Mouse (Mus musculus): ENCODE measurements around the gene Dact2. TPM values are rescaled to one million over a fixed set of nuclear protein-coding genes. Genes with fewer than 3 reads are reported as not detected.

The Dact2 gene
- total RNA-seq (2012; rRNA removed): 6.7 and 13.6 TPM in 2 replicates

- DNase-seq (ENCODE audit: low read depth, low spot score): no peak
- H3K4me1 ChIP-seq (ENCODE audit: control insufficient read depth in 2 of 2, insufficient read depth in 2 of 2, low read length in 2 of 2, poor library complexity in 1 of 2): peaks cover 8 to 25% of the 10 kb centered on the region in 2 experiments; a peak in 3 of 4 replicates
- no peaks in the 10 kb centered on the region for H3K36me3 ChIP-seq (ENCODE audit: control insufficient read depth, insufficient read depth, low read length, poor library complexity, severe bottlenecking)
- in situ Hi-C loops (cut with MboI; ENCODE audit: low sequenced_read_pairs in 2 of 2, unreplicated experiment in 2 of 2): no loop called here
- peak within 1 kb of the TSS; percentile 83 to 87 for H3K4me3 ChIP-seq (ENCODE audit: insufficient read depth in 1 of 2, low read depth in 1 of 2, low read length in 2 of 2, poor library complexity in 1 of 2, severe bottlenecking in 1 of 2)
- H3K27ac ChIP-seq (ENCODE audit: insufficient read depth, low read depth, low read length, poor library complexity, severe bottlenecking): no peak within 1 kb of the TSS
- H3K9ac ChIP-seq (ENCODE audit: insufficient read depth, low read depth, low read length, poor library complexity, severe bottlenecking): peak within 1 kb of the TSS; percentile 84
- no peak for TF ChIP-seq CHD2 (IDR thresholded peaks at IDR 0.05; ENCODE audit: low read depth, low read length)
- TF ChIP-seq MAFK (IDR thresholded peaks at IDR 0.05; ENCODE audit: insufficient read depth, low read depth, low read length): no peak
- TF ChIP-seq HCFC1 (IDR thresholded peaks at IDR 0.05; ENCODE audit: borderline replicate concordance, insufficient read depth, low read length): no peak
- TF ChIP-seq ZNF384 (IDR thresholded peaks at IDR 0.05; ENCODE audit: low read depth, low read length): no peak
- TF ChIP-seq ZC3H11A (IDR thresholded peaks at IDR 0.05; ENCODE audit: borderline replicate concordance, low read depth, low read length): no peak
- H3K9me3 ChIP-seq (ENCODE audit: control insufficient read depth, insufficient read depth, low read depth, low read length): no peaks in the 10 kb centered on the region
These were observed at the start of gene Dact2 for GRCm38 (mm10) chr17:14204061-14204460. TSS of gene Dact2 (minus strand) at chr17:14204304.

GRCm38 (mm10) chr17:14252456-14252855, 48.4 kb upstream of the Dact2 start:
- Histone ChIP-seq H3K27ac (ENCODE audit: insufficient read depth, low read depth, low read length, poor library complexity, severe bottlenecking) (no peak overlapping the region), H3K9ac (ENCODE audit: insufficient read depth, low read depth, low read length, poor library complexity, severe bottlenecking) (no peak overlapping the region), H3K4me1 (ENCODE audit: control insufficient read depth in 2 of 2, insufficient read depth in 2 of 2, low read length in 2 of 2, poor library complexity in 1 of 2) (no peaks in the 10 kb centered on the region), H3K36me3 (ENCODE audit: control insufficient read depth, insufficient read depth, low read length, poor library complexity, severe bottlenecking) (no peaks in the 10 kb centered on the region), H3K4me3 (ENCODE audit: insufficient read depth in 1 of 2, low read depth in 1 of 2, low read length in 2 of 2, poor library complexity in 1 of 2, severe bottlenecking in 1 of 2) (no peak overlapping the region), H3K9me3 (ENCODE audit: control insufficient read depth, insufficient read depth, low read depth, low read length) (no peaks in the 10 kb centered on the region)
- TF ChIP-seq MAFK (IDR thresholded peaks at IDR 0.05; ENCODE audit: insufficient read depth, low read depth, low read length) (no peak), ZC3H11A (IDR thresholded peaks at IDR 0.05; ENCODE audit: borderline replicate concordance, low read depth, low read length) (no peak), HCFC1 (IDR thresholded peaks at IDR 0.05; ENCODE audit: borderline replicate concordance, insufficient read depth, low read length) (no peak), CHD2 (IDR thresholded peaks at IDR 0.05; ENCODE audit: low read depth, low read length) (no peak), ZNF384 (IDR thresholded peaks at IDR 0.05; ENCODE audit: low read depth, low read length) (no peak)
- in situ Hi-C loops (cut with MboI; ENCODE audit: low sequenced_read_pairs in 2 of 2, unreplicated experiment in 2 of 2): no loop called here
- no peak for DNase-seq (ENCODE audit: low read depth, low spot score)

GRCm38 (mm10) chr17:14250401-14250800, 46.3 kb upstream of the Dact2 start:
- in situ Hi-C loops (cut with MboI; ENCODE audit: low sequenced_read_pairs in 2 of 2, unreplicated experiment in 2 of 2): no loop called here

GRCm38 (mm10) chr17:14249595-14249994, 45.5 kb upstream of the Dact2 start:
- TF ChIP-seq HCFC1 (IDR thresholded peaks at IDR 0.05; ENCODE audit: borderline replicate concordance, insufficient read depth, low read length) (no peak), CHD2 (IDR thresholded peaks at IDR 0.05; ENCODE audit: low read depth, low read length) (no peak), ZC3H11A (IDR thresholded peaks at IDR 0.05; ENCODE audit: borderline replicate concordance, low read depth, low read length) (no peak), MAFK (IDR thresholded peaks at IDR 0.05; ENCODE audit: insufficient read depth, low read depth, low read length) (no peak), ZNF384 (IDR thresholded peaks at IDR 0.05; ENCODE audit: low read depth, low read length) (no peak)
- Histone ChIP-seq H3K4me3 (ENCODE audit: insufficient read depth in 1 of 2, low read depth in 1 of 2, low read length in 2 of 2, poor library complexity in 1 of 2, severe bottlenecking in 1 of 2) (no peak overlapping the region), H3K9ac (ENCODE audit: insufficient read depth, low read depth, low read length, poor library complexity, severe bottlenecking) (no peak overlapping the region), H3K27ac (ENCODE audit: insufficient read depth, low read depth, low read length, poor library complexity, severe bottlenecking) (no peak overlapping the region), H3K9me3 (ENCODE audit: control insufficient read depth, insufficient read depth, low read depth, low read length) (no peaks in the 10 kb centered on the region), H3K4me1 (ENCODE audit: control insufficient read depth in 2 of 2, insufficient read depth in 2 of 2, low read length in 2 of 2, poor library complexity in 1 of 2) (no peaks in the 10 kb centered on the region), H3K36me3 (ENCODE audit: control insufficient read depth, insufficient read depth, low read length, poor library complexity, severe bottlenecking) (no peaks in the 10 kb centered on the region)
- in situ Hi-C loops (cut with MboI; ENCODE audit: low sequenced_read_pairs in 2 of 2, unreplicated experiment in 2 of 2): no loop called here
- DNase-seq (ENCODE audit: low read depth, low spot score): no peak

More at GRCm38 (mm10) chr17:14250401-14250800, 46.3 kb upstream of the Dact2 start:
- no peak overlapping the region for H3K27ac ChIP-seq (ENCODE audit: insufficient read depth, low read depth, low read length, poor library complexity, severe bottlenecking)
- no peaks in the 10 kb centered on the region for H3K36me3 ChIP-seq (ENCODE audit: control insufficient read depth, insufficient read depth, low read length, poor library complexity, severe bottlenecking)
- no peaks in the 10 kb centered on the region for H3K4me1 ChIP-seq (ENCODE audit: control insufficient read depth in 2 of 2, insufficient read depth in 2 of 2, low read length in 2 of 2, poor library complexity in 1 of 2)
- H3K9me3 ChIP-seq (ENCODE audit: control insufficient read depth, insufficient read depth, low read depth, low read length): no peaks in the 10 kb centered on the region
- no peak overlapping the region for H3K4me3 ChIP-seq (ENCODE audit: insufficient read depth in 1 of 2, low read depth in 1 of 2, low read length in 2 of 2, poor library complexity in 1 of 2, severe bottlenecking in 1 of 2)
- no peak for DNase-seq (ENCODE audit: low read depth, low spot score)
- no peak overlapping the region for H3K9ac ChIP-seq (ENCODE audit: insufficient read depth, low read depth, low read length, poor library complexity, severe bottlenecking)
- TF ChIP-seq MAFK (IDR thresholded peaks at IDR 0.05; ENCODE audit: insufficient read depth, low read depth, low read length) (no peak), CHD2 (IDR thresholded peaks at IDR 0.05; ENCODE audit: low read depth, low read length) (no peak), ZNF384 (IDR thresholded peaks at IDR 0.05; ENCODE audit: low read depth, low read length) (no peak), ZC3H11A (IDR thresholded peaks at IDR 0.05; ENCODE audit: borderline replicate concordance, low read depth, low read length) (no peak), HCFC1 (IDR thresholded peaks at IDR 0.05; ENCODE audit: borderline replicate concordance, insufficient read depth, low read length) (no peak)

- DNase-seq (ENCODE audit: low read depth, low spot score): no peak
- H3K4me1 ChIP-seq (ENCODE audit: control insufficient read depth in 2 of 2, insufficient read depth in 2 of 2, low read length in 2 of 2, poor library complexity in 1 of 2): no peaks in the 10 kb centered on the region
- H3K4me3 ChIP-seq (ENCODE audit: insufficient read depth in 1 of 2, low read depth in 1 of 2, low read length in 2 of 2, poor library complexity in 1 of 2, severe bottlenecking in 1 of 2): no peak overlapping the region
- H3K9me3 ChIP-seq (ENCODE audit: control insufficient read depth, insufficient read depth, low read depth, low read length): no peaks in the 10 kb centered on the region
- in situ Hi-C loops (cut with MboI; ENCODE audit: low sequenced_read_pairs in 2 of 2, unreplicated experiment in 2 of 2): no loop called here
- no peaks in the 10 kb centered on the region for H3K36me3 ChIP-seq (ENCODE audit: control insufficient read depth, insufficient read depth, low read length, poor library complexity, severe bottlenecking)
- no peak overlapping the region for H3K27ac ChIP-seq (ENCODE audit: insufficient read depth, low read depth, low read length, poor library complexity, severe bottlenecking)
- TF ChIP-seq HCFC1 (IDR thresholded peaks at IDR 0.05; ENCODE audit: borderline replicate concordance, insufficient read depth, low read length): no peak
- TF ChIP-seq ZC3H11A (IDR thresholded peaks at IDR 0.05; ENCODE audit: borderline replicate concordance, low read depth, low read length): no peak
- no peak for TF ChIP-seq CHD2 (IDR thresholded peaks at IDR 0.05; ENCODE audit: low read depth, low read length)
- no peak for TF ChIP-seq ZNF384 (IDR thresholded peaks at IDR 0.05; ENCODE audit: low read depth, low read length)
- no peak for TF ChIP-seq MAFK (IDR thresholded peaks at IDR 0.05; ENCODE audit: insufficient read depth, low read depth, low read length)
- no peak overlapping the region for H3K9ac ChIP-seq (ENCODE audit: insufficient read depth, low read depth, low read length, poor library complexity, severe bottlenecking)
These were observed 43.8 kb upstream of the Dact2 start for GRCm38 (mm10) chr17:14247931-14248330.
